ENCODE assay signal across 15 mouse cellular contexts in genomic region chr1:35106665-35107064, GRCm38 (mm10).
DNase-seq lines count a peak whose midpoint lies in the region; ATAC-seq and TF ChIP-seq lines count a peak whose summit lies in the region.
"Had no signal": no experiment of that assay in that cellular context is flagged by ENCODE, and none has a peak within 500 bp of the region (broad histone marks: within the 10 kb centered on the region; RNA-seq: fewer than 3 reads in every experiment).

No protein-coding gene starts in this region.

- no peaks in the 10 kb centered on the region for H3K4me1 ChIP-seq in hindbrain, embryonic 12.5 days
- no peaks in the 10 kb centered on the region for H3K4me1 ChIP-seq in hindbrain, embryonic 10.5 days (replicated peaks)
- H3K4me1 ChIP-seq in MEL (ENCODE audit: control insufficient read depth in 1 of 2, insufficient read depth in 2 of 2, low read length in 2 of 2), result no peaks in the 10 kb centered on the region
- no peaks in the 10 kb centered on the region for H3K4me1 ChIP-seq in embryonic facial prominence, embryonic 12.5 days
- H3K4me1 ChIP-seq in midbrain, embryonic 12.5 days, result no peaks in the 10 kb centered on the region
- H3K4me1 ChIP-seq: liver, embryonic 15.5 days; megakaryocyte, embryonic 14.5 days; neural tube, embryonic 13.5 days had no signal

- H3K79me2 ChIP-seq in MEL (ENCODE audit: control insufficient read depth, insufficient read depth, low read length, poor library complexity), result no peaks in the 10 kb centered on the region

- H3K27me3 ChIP-seq in hindbrain, embryonic 12.5 days, result no peaks in the 10 kb centered on the region
- no peaks in the 10 kb centered on the region for H3K27me3 ChIP-seq in hindbrain, embryonic 10.5 days (ENCODE audit: insufficient read depth, poor library complexity, severe bottlenecking)
- H3K27me3 ChIP-seq in MEL (ENCODE audit: control insufficient read depth in 1 of 2, insufficient read depth in 2 of 2, low read length in 2 of 2), result no peaks in the 10 kb centered on the region
- no peaks in the 10 kb centered on the region for H3K27me3 ChIP-seq in embryonic facial prominence, embryonic 12.5 days
- no peaks in the 10 kb centered on the region for H3K27me3 ChIP-seq in midbrain, embryonic 12.5 days
- H3K27me3 ChIP-seq: CH12.LX; liver, embryonic 15.5 days; megakaryocyte, embryonic 14.5 days; neural tube, embryonic 13.5 days had no signal

- TF ChIP-seq CTCF in MEL (IDR thresholded peaks at IDR 0.05 in 2 of 3, conservative IDR thresholded peaks at IDR 0.05 in 1 of 3; ENCODE audit: control insufficient read depth in 1 of 3, insufficient read depth in 1 of 3, low read depth in 2 of 3, low read length in 3 of 3, poor library complexity in 1 of 3, severe bottlenecking in 1 of 3), result no peak

- no peak overlapping the region for H3K9ac ChIP-seq in hindbrain, embryonic 12.5 days
- no peak overlapping the region for H3K9ac ChIP-seq in MEL (ENCODE audit: control insufficient read depth, low read depth, low read length, poor library complexity, severe bottlenecking)
- H3K9ac ChIP-seq in embryonic facial prominence, embryonic 12.5 days, result no peak overlapping the region
- H3K9ac ChIP-seq in midbrain, embryonic 12.5 days (replicated peaks), result no peak overlapping the region
- H3K9ac ChIP-seq: liver, embryonic 15.5 days; neural tube, embryonic 13.5 days had no signal

- no peak for TF ChIP-seq RAD21 in MEL (IDR thresholded peaks at IDR 0.05; ENCODE audit: low read depth, low read length)

- peak; percentile 67; the same call in 1 of the 2 replicates for ATAC-seq in hindbrain, embryonic 12.5 days (ENCODE audit: low FRiP score)
- ATAC-seq in embryonic facial prominence, embryonic 12.5 days (ENCODE audit: insufficient number of reproducible peaks, insufficient read depth, low FRiP score, low TSS enrichment), result peak; percentile 84
- ATAC-seq in midbrain, embryonic 12.5 days (ENCODE audit: low FRiP score, low read depth), result peak; percentile 56; the same call in 1 of the 2 replicates

- H3K4me3 ChIP-seq in hindbrain, embryonic 12.5 days, result no peak overlapping the region
- H3K4me3 ChIP-seq in hindbrain, embryonic 10.5 days, result no peak overlapping the region
- H3K4me3 ChIP-seq in MEL (ENCODE audit: control insufficient read depth in 1 of 2, insufficient read depth in 1 of 2, low read depth in 2 of 2, low read length in 2 of 2), result no peak overlapping the region
- no peak overlapping the region for H3K4me3 ChIP-seq in embryonic facial prominence, embryonic 12.5 days
- no peak overlapping the region for H3K4me3 ChIP-seq in midbrain, embryonic 12.5 days
- H3K4me3 ChIP-seq: left cerebral cortex, adult 2 months; liver, embryonic 15.5 days; megakaryocyte, embryonic 14.5 days; neural tube, embryonic 13.5 days had no signal

- H3K9me3 ChIP-seq in hindbrain, embryonic 12.5 days (replicated peaks), result no peaks in the 10 kb centered on the region
- H3K9me3 ChIP-seq in hindbrain, embryonic 10.5 days, result no peaks in the 10 kb centered on the region; the same call in 1 of the 2 replicates
- H3K9me3 ChIP-seq in MEL (replicated peaks; ENCODE audit: insufficient read depth, low read length), result no peaks in the 10 kb centered on the region
- no peaks in the 10 kb centered on the region for H3K9me3 ChIP-seq in embryonic facial prominence, embryonic 12.5 days
- H3K9me3 ChIP-seq in midbrain, embryonic 12.5 days, result 0 out of 2 replicates have a peak, but pooled peaks cover 2% of the 10 kb centered on the region
- H3K9me3 ChIP-seq: liver, embryonic 15.5 days had no signal

- H3K4me2 ChIP-seq in hindbrain, embryonic 12.5 days (replicated peaks), result no peak overlapping the region
- no peak overlapping the region for H3K4me2 ChIP-seq in embryonic facial prominence, embryonic 12.5 days (replicated peaks)
- no peak overlapping the region for H3K4me2 ChIP-seq in midbrain, embryonic 12.5 days (replicated peaks)
- H3K4me2 ChIP-seq: liver, embryonic 15.5 days; neural tube, embryonic 13.5 days had no signal

- H3K27ac ChIP-seq in hindbrain, embryonic 12.5 days, result no peak overlapping the region
- H3K27ac ChIP-seq in hindbrain, embryonic 10.5 days, result no peak overlapping the region
- no peak overlapping the region for H3K27ac ChIP-seq in MEL (ENCODE audit: control insufficient read depth, low read depth, low read length)
- H3K27ac ChIP-seq in embryonic facial prominence, embryonic 12.5 days, result no peak overlapping the region
- H3K27ac ChIP-seq in midbrain, embryonic 12.5 days (replicated peaks), result no peak overlapping the region
- H3K27ac ChIP-seq: left cerebral cortex, adult 2 months; liver, embryonic 15.5 days; neural tube, embryonic 13.5 days had no signal

- no peak for TF ChIP-seq EP300 in MEL (IDR thresholded peaks at IDR 0.05; ENCODE audit: low read depth in 1 of 2, low read length in 2 of 2)

- no peak for DNase-seq in hindbrain, embryonic 10.5 days (ENCODE audit: low spot score)
- DNase-seq in MEL (ENCODE audit: low read depth, low spot score), result peak; percentile 1
- no peak for DNase-seq in c-Kit-positive CD71-positive TER-119-positive erythroid progenitor cells, embryonic 14.5 days (ENCODE audit: low spot score)
- DNase-seq in cerebellum, postnatal 36 days, result no peak
- DNase-seq: adrenal gland, adult 2 months; cerebellum, postnatal 10 days; heart, adult 18-20 months had no signal

- no peak for TF ChIP-seq POLR2A in MEL (IDR thresholded peaks at IDR 0.05; ENCODE audit: control insufficient read depth in 1 of 2, insufficient read depth in 1 of 2, low read depth in 1 of 2, low read length in 2 of 2, poor library complexity in 1 of 2)

- WGBS in hindbrain, embryonic 12.5 days, result 82% methylated on average over 1 of the region's 1 CpGs
- 81% methylated on average over 1 of the region's 1 CpGs for WGBS in hindbrain, embryonic 10.5 days
- WGBS in embryonic facial prominence, embryonic 12.5 days, result 100% methylated on average over 1 of the region's 1 CpGs
- 77% methylated on average over 1 of the region's 1 CpGs for WGBS in midbrain, embryonic 12.5 days

- H3K36me3 ChIP-seq in hindbrain, embryonic 12.5 days, result no peaks in the 10 kb centered on the region
- H3K36me3 ChIP-seq in hindbrain, embryonic 10.5 days, result no peaks in the 10 kb centered on the region
- H3K36me3 ChIP-seq in MEL (ENCODE audit: control insufficient read depth in 1 of 2, insufficient read depth in 2 of 2, low read length in 2 of 2), result no peaks in the 10 kb centered on the region
- H3K36me3 ChIP-seq in embryonic facial prominence, embryonic 12.5 days, result no peaks in the 10 kb centered on the region
- no peaks in the 10 kb centered on the region for H3K36me3 ChIP-seq in midbrain, embryonic 12.5 days
- H3K36me3 ChIP-seq: liver, embryonic 15.5 days; neural tube, embryonic 13.5 days had no signal

TF ChIP-seq in MEL, 35 proteins besides CTCF, POLR2A, EP300 and RAD21:
- TF ChIP-seq USF2 (IDR thresholded peaks at IDR 0.05; ENCODE audit: borderline replicate concordance in 1 of 2, insufficient read depth in 1 of 2, low read depth in 1 of 2, low read length in 2 of 2) (no peak), NRF1 (IDR thresholded peaks at IDR 0.05; ENCODE audit: insufficient read depth, low read depth, low read length, poor library complexity, severe bottlenecking) (no peak), UBTF (IDR thresholded peaks at IDR 0.05; ENCODE audit: borderline replicate concordance, insufficient read depth, low read depth, low read length) (no peak), ZC3H11A (IDR thresholded peaks at IDR 0.05; ENCODE audit: low read depth, low read length) (no peak), ZNF384 (IDR thresholded peaks at IDR 0.05; ENCODE audit: low read depth, low read length) (no peak), TBP (IDR thresholded peaks at IDR 0.05; ENCODE audit: low read depth, low read length) (no peak), MXI1 (IDR thresholded peaks at IDR 0.05; ENCODE audit: low read depth, low read length) (no peak), TAL1 (IDR thresholded peaks at IDR 0.05; ENCODE audit: low read length) (no peak), TCF12 (IDR thresholded peaks at IDR 0.05; ENCODE audit: low read depth, low read length) (no peak), GATA1 (IDR thresholded peaks at IDR 0.05; ENCODE audit: low read depth, low read length) (no peak), POLR2AphosphoS2 (IDR thresholded peaks at IDR 0.05; ENCODE audit: low read length) (no peak), MAFK (IDR thresholded peaks at IDR 0.05; ENCODE audit: borderline replicate concordance, low read depth, low read length) (no peak), ZMIZ1 (IDR thresholded peaks at IDR 0.05; ENCODE audit: low read depth, low read length) (no peak), HCFC1 (IDR thresholded peaks at IDR 0.05; ENCODE audit: low read depth, low read length) (no peak), ZKSCAN1 (IDR thresholded peaks at IDR 0.05; ENCODE audit: low read depth, low read length) (no peak), USF1 (IDR thresholded peaks at IDR 0.05; ENCODE audit: low read depth, low read length) (no peak), ETS1 (IDR thresholded peaks at IDR 0.05; ENCODE audit: low read depth, low read length) (no peak), GABPA (IDR thresholded peaks at IDR 0.05; ENCODE audit: low read depth, low read length) (no peak)
